Mouse (Mus musculus) neutrophil, adult 59 days (primary cell): ENCODE data around the gene Tdpoz4. TPM values are rescaled to one million over a fixed set of nuclear protein-coding genes. Genes with fewer than 3 reads are reported as not detected.

Source experiments
- total RNA-seq, 2 experiments: library from RNA; stranded (reverse); gene quantifications; 1 replicate in 1 of 2; 2 replicates in 1 of 2; pipeline ENCODE4 v1.2.4; 2023

Tdpoz4 gene
- total RNA-seq, result not detected

GRCm38 (mm10) chr3:93796098-93796497, at the start of gene Tdpoz4:
Tdpoz4 (plus strand) TSS chr3:93796398.

GRCm38 (mm10) chr3:93772700-93773099, 23.5 kb upstream of the Tdpoz4 start, which contains the start of gene Gm5773:
Gm5773 (plus strand) TSS chr3:93773000.

GRCm38 (mm10) chr3:93825720-93826119, 29.5 kb downstream of the Tdpoz4 start, which contains the start of gene Tdpoz3:
Tdpoz3 (plus strand) TSS chr3:93826020.

Other genes with a start within 250 kb of the Tdpoz4 start
- gene S100a10, start 241.3 kb upstream of the Tdpoz4 start, total RNA-seq, result 100 to 1,000 TPM; 209 to 340 TPM
- not detected for gene Tdpoz2, start 143.7 kb upstream of the Tdpoz4 start, total RNA-seq
- gene Tdpoz1, start 120.1 kb upstream of the Tdpoz4 start, total RNA-seq, result not detected
- gene Gm37596, start 103.3 kb upstream of the Tdpoz4 start, total RNA-seq, result not detected
- gene Gm5773, start 23.4 kb upstream of the Tdpoz4 start, total RNA-seq, result not detected
- not detected for gene Tdpoz3, start 29.6 kb downstream of the Tdpoz4 start, total RNA-seq
- gene Gm9117, start 147.1 kb downstream of the Tdpoz4 start, total RNA-seq, result not detected
- not detected for gene Tdpoz5, start 164.9 kb downstream of the Tdpoz4 start, total RNA-seq